Mouse (Mus musculus): ENCODE measurements around the gene 1700037C18Rik.

- TF ChIP-seq CTCF (IDR thresholded peaks at IDR 0.05; ENCODE audit: low read depth), result no peak
- TF ChIP-seq EP300 (IDR thresholded peaks at IDR 0.05; ENCODE audit: low read depth), result no peak
Measured at GRCm38 (mm10) chr16:3859254-3859653, 49.2 kb downstream of the 1700037C18Rik start.

Data from liver, embryonic 14.5 days (tissue).